Mouse (Mus musculus): Measurements from ENCODE around the gene Zbtb16.

Gene Zbtb16

GRCm38 (mm10) chr9:48768965-48769364, 67.1 kb downstream of the Zbtb16 start:
- no peak for DNase-seq (ENCODE audit: low spot score)

GRCm38 (mm10) chr9:48767666-48768432, 68.2 kb downstream of the Zbtb16 start:
- DNase-seq (ENCODE audit: low spot score), result no peak

- DNase-seq (ENCODE audit: low spot score), result no peak
Measured at GRCm38 (mm10) chr9:48765927-48766326, 70.1 kb downstream of the Zbtb16 start.

GRCm38 (mm10) chr9:48764311-48764710, 71.7 kb downstream of the Zbtb16 start:
- no peak for DNase-seq (ENCODE audit: low spot score)

GRCm38 (mm10) chr9:48761732-48762637, 74.0 kb downstream of the Zbtb16 start:
- DNase-seq (ENCODE audit: low spot score), result no peak

GRCm38 (mm10) chr9:48761175-48761556, 74.9 kb downstream of the Zbtb16 start:
- DNase-seq (ENCODE audit: low spot score), result no peak

- DNase-seq (ENCODE audit: low spot score), result peak; percentile 65
Measured at GRCm38 (mm10) chr9:48760449-48761174, 75.4 kb downstream of the Zbtb16 start.

- no peak for DNase-seq (ENCODE audit: low spot score)
Measured at GRCm38 (mm10) chr9:48759098-48759497, 76.9 kb downstream of the Zbtb16 start.

GRCm38 (mm10) chr9:48757650-48758580, 78.1 kb downstream of the Zbtb16 start:
- no peak for DNase-seq (ENCODE audit: low spot score)

GRCm38 (mm10) chr9:48756261-48756812, 79.7 kb downstream of the Zbtb16 start:
- DNase-seq (ENCODE audit: low spot score), result no peak

- no peak for DNase-seq (ENCODE audit: low spot score)
Measured at GRCm38 (mm10) chr9:48755438-48756070, 80.5 kb downstream of the Zbtb16 start.

GRCm38 (mm10) chr9:48754418-48754817, 81.6 kb downstream of the Zbtb16 start:
- DNase-seq (ENCODE audit: low spot score), result no peak

GRCm38 (mm10) chr9:48753881-48754280, 82.1 kb downstream of the Zbtb16 start:
- DNase-seq (ENCODE audit: low spot score), result no peak

GRCm38 (mm10) chr9:48751900-48752299, 84.1 kb downstream of the Zbtb16 start:
- no peak for DNase-seq (ENCODE audit: low spot score)

- DNase-seq (ENCODE audit: low spot score), result no peak
Measured at GRCm38 (mm10) chr9:48749666-48750065, 86.4 kb downstream of the Zbtb16 start.

GRCm38 (mm10) chr9:48749168-48749567, 86.9 kb downstream of the Zbtb16 start:
- no peak for DNase-seq (ENCODE audit: low spot score)

- DNase-seq (ENCODE audit: low spot score), result no peak
Measured at GRCm38 (mm10) chr9:48748761-48749160, 87.3 kb downstream of the Zbtb16 start.

GRCm38 (mm10) chr9:48748216-48748615, 87.8 kb downstream of the Zbtb16 start:
- DNase-seq (ENCODE audit: low spot score), result no peak

- no peak for DNase-seq (ENCODE audit: low spot score)
Measured at GRCm38 (mm10) chr9:48746506-48746905, 89.5 kb downstream of the Zbtb16 start.

GRCm38 (mm10) chr9:48745347-48746119, 90.5 kb downstream of the Zbtb16 start:
- no peak for DNase-seq (ENCODE audit: low spot score)
